Mouse (Mus musculus) adrenal gland, postnatal 14 days (tissue): ENCODE data around the gene Tmem156. TPM values are rescaled to one million over a fixed set of nuclear protein-coding genes. Genes with fewer than 3 reads are reported as not detected.
"Not testable (repeated sequence)": the region's sequence is repeated elsewhere in the genome, so short reads cannot be mapped to it uniquely, and the experiment has no call there.

Experiments
- DNase-seq: peaks from one replicate; pipeline ENCODE4 v3.0.0; 2021; ENCODE audit warnings: mixed read lengths
- long read RNA-seq, 2 experiments: library from polyadenylated mRNA; stranded (forward); transcript quantifications; one replicate each; pipeline ENCODE4 v2.0.0; 2021
- total RNA-seq: library from RNA; stranded (reverse); gene quantifications from 2 replicates; pipeline ENCODE4 v1.2.3, GENCODE M21; 2021

Gene Tmem156
- 0.44 and 2.0 TPM in 2 replicates for total RNA-seq
- long read RNA-seq, experiment 1: 0 reads
- long read RNA-seq, experiment 2: 0 reads

- no peak for DNase-seq
Observed at GRCm38 (mm10) chr5:65091921-65092320, at the start of gene Tmem156. Tmem156 (minus strand) TSS chr5:65092132.

DNA sequence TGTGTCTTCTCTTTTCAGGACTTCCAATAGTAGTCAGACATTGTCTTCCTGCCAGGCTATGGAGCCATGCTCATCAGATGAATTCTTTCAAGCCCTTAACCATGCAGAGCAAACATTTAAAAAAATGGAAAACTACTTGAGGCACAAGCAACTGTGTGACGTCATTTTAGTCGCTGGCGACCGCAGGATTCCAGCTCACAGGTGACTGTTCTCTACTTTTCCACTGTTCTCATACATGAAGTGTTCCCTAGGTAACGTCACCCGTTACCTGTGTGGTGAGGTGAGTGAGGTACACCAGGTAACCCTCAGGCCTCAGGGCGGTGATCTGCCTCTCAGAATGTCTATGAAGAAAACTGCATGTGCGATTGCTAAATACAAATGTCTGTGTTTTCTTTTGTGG, 49.3 kb upstream of the Tmem156 start:
- DNase-seq: no peak

- DNase-seq: no peak
Observed at GRCm38 (mm10) chr5:65137073-65137472, 45.1 kb upstream of the Tmem156 start.

DNA sequence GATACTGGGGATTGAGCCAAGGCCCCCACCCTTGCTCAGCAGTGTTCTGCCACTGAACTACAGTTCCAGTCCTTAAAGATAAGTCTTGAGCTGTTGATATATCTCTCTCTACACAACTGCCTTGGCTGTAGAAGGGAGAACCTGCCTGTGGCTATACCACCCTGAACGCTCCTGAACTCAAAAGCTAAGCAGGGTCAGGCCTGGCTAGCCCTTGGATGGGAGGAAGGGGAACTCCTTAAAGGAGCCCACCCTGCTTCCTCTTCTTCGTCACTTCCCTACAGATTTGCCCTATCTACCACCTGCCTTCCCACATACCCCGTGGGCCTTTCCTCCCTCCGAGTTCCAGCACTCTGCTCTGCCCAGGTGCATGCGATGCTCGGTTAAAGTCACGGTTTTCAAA, 44.2 kb upstream of the Tmem156 start:
- no peak for DNase-seq

DNA sequence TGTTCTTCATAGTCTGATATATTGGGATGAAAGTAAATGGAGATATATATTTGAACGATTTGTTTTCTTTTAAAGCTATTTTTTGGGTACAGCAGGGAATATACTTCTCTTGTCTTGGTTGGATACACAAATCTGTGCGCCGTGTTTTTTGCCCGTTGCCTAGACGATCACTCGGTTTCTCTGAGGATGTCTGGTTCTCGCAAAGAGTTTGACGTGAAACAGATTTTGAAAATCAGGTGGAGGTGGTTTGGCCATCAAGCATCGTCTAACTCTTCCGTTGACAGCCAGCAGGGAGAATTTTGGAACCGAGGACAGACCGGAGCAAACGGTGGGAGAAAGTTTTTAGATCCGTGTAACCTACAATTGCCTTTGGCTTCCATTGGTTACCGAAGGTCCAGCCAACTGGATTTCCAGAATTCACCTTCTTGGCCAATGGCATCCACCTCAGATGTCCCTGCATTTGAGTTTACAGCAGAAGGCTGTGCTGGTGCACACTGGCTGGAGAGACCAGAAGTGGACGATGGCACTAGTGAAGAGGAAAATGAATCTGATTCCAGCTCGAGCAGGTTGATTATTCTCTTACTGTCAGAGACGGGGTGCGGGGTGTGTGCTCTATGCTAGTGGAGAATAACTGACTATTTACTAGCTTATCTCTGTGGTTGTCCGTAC, 39.4 kb upstream of the Tmem156 start:
- no peak for DNase-seq

DNA sequence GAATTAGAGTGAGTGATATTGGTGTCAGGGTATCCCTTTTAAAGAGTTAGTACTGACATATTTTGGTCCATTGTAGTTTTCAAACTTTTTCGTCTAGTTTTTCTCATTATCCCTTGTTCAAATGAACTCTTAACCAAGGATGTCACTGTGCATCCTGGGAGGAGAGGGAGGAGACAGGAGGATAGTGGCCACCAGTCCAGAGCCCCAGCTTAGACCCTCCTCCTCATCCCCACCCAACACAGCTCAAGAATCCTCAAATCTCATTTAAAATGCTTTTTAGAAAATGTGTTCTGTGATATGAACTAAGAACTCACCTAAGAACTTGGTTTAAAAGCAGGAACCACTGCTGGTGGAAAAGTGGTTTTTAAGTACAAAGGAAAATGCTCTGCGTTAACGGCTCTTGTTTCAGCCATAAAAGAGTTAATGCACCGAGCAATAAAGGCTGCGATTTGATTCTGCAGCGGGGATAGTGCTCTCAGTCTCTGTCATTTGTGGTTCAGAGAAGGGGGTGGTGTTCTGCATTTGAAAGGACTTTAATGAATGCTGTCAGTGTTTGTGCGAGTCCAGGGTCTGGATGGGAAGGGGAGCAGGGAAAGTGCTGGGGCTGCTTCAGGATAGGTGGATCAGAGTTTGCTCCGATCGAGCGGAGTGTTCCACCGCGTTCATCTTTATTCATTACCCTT, 38.7 kb upstream of the Tmem156 start:
- no peak for DNase-seq

DNA sequence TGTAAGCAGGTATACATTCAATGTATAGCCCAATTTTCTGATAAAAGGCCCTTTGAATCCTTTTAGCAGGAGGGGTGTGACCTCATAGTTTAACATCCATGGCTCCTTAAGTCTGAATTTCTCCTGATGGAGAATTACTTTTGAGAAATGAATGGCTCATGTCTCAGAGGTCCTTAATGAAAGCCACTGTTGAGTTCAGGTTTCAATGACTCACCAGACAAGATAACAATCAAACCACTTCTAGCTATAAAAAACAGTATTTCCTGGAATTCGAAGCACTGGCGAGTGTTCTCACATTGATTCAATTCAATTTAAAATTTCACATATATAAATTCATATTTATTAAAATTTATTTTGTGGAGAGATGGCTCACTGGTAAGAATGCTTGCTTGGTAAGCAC, 36.5 kb upstream of the Tmem156 start:
- DNase-seq: no peak

- no peak for DNase-seq
Observed at GRCm38 (mm10) chr5:65126137-65126536, 34.2 kb upstream of the Tmem156 start.

DNA sequence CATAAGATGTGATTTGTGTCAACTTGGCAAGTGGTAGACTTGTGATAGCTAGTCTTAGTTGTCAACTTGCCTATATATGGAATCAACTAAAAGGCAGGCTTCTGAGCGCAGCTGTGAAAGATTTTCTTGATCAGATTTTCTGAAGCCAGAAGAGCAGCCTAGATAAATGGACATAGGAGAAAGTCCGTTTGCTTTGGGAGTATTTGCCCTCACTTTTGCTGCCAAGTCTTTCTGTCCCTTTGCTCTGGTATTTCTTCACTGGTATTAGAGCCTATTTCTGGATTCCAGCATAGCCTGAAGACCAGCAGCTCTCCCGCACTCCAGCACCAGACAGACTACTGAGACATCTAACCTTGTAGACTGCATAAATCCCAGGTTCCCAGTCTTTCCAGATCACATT, 30.7 kb upstream of the Tmem156 start:
- DNase-seq: no peak

- no peak for DNase-seq
Observed at GRCm38 (mm10) chr5:65119918-65120317, 28.0 kb upstream of the Tmem156 start.

DNA sequence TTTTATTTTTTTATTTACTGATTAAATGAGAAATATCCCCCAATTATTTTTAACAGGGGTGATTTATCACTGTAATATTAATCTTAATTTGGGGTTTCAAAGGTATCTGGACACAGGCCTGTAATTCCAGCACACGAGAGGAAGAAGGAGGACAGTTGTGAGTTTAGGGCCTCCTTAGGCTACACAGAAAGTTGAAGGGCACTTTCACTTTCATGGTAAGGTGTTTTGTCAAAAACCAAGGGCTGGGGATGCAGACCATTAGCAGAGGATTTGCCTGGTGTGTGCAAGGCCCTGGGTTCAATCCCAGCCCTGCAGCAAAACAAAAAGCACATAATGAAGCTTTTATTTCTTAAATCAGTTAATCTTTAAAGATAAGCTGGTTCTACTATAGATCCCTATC, 27.6 kb upstream of the Tmem156 start:
- no peak for DNase-seq

DNA sequence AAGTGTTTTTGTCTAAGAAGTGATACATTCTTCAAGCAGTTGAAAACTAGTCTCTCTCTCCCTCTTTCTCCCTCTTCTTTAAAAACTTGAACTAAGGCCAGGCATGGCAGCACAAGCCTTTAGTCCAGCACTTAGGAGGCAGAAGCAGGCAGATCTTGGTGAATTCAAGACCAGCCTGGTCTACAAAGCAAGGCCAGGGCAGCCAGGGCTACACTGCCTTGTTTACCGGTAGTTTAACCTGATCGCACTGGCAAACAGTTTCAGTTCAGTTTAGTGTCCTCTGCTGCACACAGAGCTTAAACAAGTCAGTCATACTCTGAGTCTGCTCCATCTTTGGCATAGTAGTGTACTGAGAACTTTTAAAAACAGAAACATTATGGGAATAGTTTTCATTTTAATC, 24.9 kb upstream of the Tmem156 start:
- no peak for DNase-seq

DNA sequence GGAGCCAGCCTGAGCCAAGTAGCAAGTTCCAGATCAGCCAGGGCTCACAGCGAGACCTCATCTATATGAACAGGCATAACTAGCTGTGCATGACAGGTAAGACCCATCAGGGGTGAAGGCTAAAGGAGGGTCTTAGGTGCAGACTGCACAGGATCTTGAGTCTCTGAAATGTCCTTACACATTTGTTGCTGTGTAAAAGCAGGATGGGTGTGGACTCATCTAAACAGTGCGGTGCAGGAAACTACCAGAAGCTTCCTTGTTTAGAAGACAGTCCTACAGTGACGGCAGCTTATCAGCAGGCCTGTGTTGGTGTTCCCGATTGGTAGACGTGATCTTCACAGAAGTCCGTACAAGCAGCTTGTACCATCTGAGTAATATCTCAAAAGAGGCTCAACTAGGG, 21.4 kb upstream of the Tmem156 start:
- DNase-seq: no peak

GRCm38 (mm10) chr5:65112225-65112624, 20.3 kb upstream of the Tmem156 start:
- DNase-seq: not testable (repeated sequence)

DNA sequence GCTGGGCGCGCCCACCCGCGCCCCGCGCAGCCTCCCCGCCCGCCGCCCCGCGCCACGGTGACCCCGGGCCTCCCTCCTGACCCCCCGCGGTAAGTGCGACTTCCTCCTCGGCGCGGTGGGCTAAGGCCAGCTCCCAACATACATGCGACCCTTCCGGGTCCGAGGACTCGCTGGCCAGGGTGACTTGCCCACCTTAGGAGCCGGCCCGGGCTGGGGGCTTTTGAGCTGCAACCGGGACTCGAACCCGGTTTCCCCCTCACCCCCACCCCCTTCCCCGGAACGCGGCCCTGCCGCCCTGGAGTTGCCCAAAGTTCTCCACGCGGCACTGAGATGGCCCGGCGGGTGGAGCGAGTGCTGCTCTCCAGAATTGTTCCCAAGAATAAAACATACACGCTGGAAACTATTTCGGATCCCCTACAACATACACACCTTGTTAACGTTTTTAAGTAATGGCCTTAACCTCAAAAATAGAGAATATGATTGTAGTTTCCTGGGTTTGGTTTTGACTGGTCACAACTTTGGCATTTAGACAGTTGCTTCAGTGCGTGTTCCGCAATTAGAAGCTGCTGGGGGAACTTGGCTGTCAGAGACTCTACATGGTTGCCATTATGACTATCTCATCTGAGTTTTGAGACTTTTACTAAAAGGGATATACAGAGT, 16.0 kb upstream of the Tmem156 start:
- peak; percentile 73 for DNase-seq

- peak; percentile 97 for DNase-seq
Observed at GRCm38 (mm10) chr5:65106876-65107772, 15.2 kb upstream of the Tmem156 start, which contains the start of gene Klhl5. Klhl5 (plus strand) TSS chr5:65107539.

DNA sequence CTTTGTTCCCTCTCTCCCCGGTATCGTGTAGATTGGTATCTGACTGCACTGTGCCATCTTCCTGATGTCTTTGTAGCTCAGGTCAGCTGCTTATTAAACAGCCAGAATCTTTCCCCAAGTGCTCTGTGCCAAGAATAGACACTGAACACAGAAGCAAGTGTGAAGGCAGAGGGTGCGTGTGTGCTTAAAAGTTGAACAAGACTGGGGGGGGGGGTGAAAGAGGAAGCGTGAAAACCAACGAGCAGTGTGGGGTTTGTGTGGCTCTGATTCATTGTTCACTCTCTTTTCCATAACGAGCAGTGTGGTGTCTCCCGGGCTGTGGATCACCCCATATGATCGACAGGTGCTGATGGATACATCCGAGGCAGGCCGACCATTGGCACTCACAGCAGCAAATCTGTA, 10.7 kb upstream of the Tmem156 start:
- DNase-seq: no peak

- no peak for DNase-seq
Observed at GRCm38 (mm10) chr5:65102026-65102640, 10.2 kb upstream of the Tmem156 start.

GRCm38 (mm10) chr5:65101621-65102020, 9.7 kb upstream of the Tmem156 start:
- DNase-seq: no peak

GRCm38 (mm10) chr5:65101209-65101608, 9.3 kb upstream of the Tmem156 start:
- no peak for DNase-seq

DNA sequence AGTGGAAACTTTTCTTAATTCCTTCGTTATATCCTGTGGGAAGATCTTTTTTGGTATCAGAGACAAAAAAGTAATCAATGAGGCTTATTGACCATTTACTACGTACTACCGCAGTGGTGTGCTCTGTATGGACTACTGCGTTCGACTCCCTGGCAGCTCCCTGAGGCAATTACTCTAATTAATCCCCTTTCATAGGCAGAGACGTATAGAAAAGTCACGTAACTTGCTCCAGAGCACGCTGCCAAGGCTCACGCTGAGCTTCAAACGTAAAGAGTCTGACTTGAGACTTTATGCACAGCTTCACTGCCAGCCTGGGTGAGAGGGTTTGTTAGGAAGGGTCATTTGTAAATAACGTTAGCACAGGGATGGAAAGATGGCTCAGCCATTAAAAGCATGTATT, 8.1 kb upstream of the Tmem156 start:
- DNase-seq: no peak

- DNase-seq: no peak
Observed at GRCm38 (mm10) chr5:65097457-65097856, 5.5 kb upstream of the Tmem156 start.
